Mouse (Mus musculus): ENCODE measurements at regions not wholly inside any gene's neighbourhood (a gene's known extent, or its start where the extent isn't known, plus 50 kb on each side); places are given as distances from the start of the nearest gene placed in this dataset.

- no peak for ATAC-seq (replicated peaks in 1 of 2; ENCODE audit: insufficient read depth in 1 of 2, low FRiP score in 2 of 2, low TSS enrichment in 1 of 2, low read depth in 1 of 2, poor library complexity in 2 of 2, severe bottlenecking in 2 of 2)
Measured at GRCm38 (mm10) chr8:109012655-109013054, 481.2 kb upstream of the Pmfbp1 start.

- ATAC-seq (replicated peaks in 1 of 2; ENCODE audit: insufficient read depth in 1 of 2, low FRiP score in 2 of 2, low TSS enrichment in 1 of 2, low read depth in 1 of 2, poor library complexity in 2 of 2, severe bottlenecking in 2 of 2): no peak
Measured at GRCm38 (mm10) chr8:109013577-109013976, 480.2 kb upstream of the Pmfbp1 start.

GRCm38 (mm10) chr8:109014746-109015145 is 479.1 kb upstream of the Pmfbp1 start:
- ATAC-seq (replicated peaks in 1 of 2; ENCODE audit: insufficient read depth in 1 of 2, low FRiP score in 2 of 2, low TSS enrichment in 1 of 2, low read depth in 1 of 2, poor library complexity in 2 of 2, severe bottlenecking in 2 of 2): peak; percentile 58 to 71; a peak in 1 of 4 replicates

GRCm38 (mm10) chr8:109019565-109019964 is 474.3 kb upstream of the Pmfbp1 start:
- ATAC-seq (replicated peaks in 1 of 2; ENCODE audit: insufficient read depth in 1 of 2, low FRiP score in 2 of 2, low TSS enrichment in 1 of 2, low read depth in 1 of 2, poor library complexity in 2 of 2, severe bottlenecking in 2 of 2): no peak

GRCm38 (mm10) chr8:109020102-109020501 is 473.7 kb upstream of the Pmfbp1 start:
- no peak for ATAC-seq (replicated peaks in 1 of 2; ENCODE audit: insufficient read depth in 1 of 2, low FRiP score in 2 of 2, low TSS enrichment in 1 of 2, low read depth in 1 of 2, poor library complexity in 2 of 2, severe bottlenecking in 2 of 2)

- no peak for ATAC-seq (replicated peaks in 1 of 2; ENCODE audit: insufficient read depth in 1 of 2, low FRiP score in 2 of 2, low TSS enrichment in 1 of 2, low read depth in 1 of 2, poor library complexity in 2 of 2, severe bottlenecking in 2 of 2)
Measured at GRCm38 (mm10) chr8:109027923-109028322, 465.9 kb upstream of the Pmfbp1 start.

- no peak for ATAC-seq (replicated peaks in 1 of 2; ENCODE audit: insufficient read depth in 1 of 2, low FRiP score in 2 of 2, low TSS enrichment in 1 of 2, low read depth in 1 of 2, poor library complexity in 2 of 2, severe bottlenecking in 2 of 2)
Measured at GRCm38 (mm10) chr8:109053608-109054007, 440.2 kb upstream of the Pmfbp1 start.

GRCm38 (mm10) chr8:109059152-109059551 is 434.7 kb upstream of the Pmfbp1 start:
- no peak for ATAC-seq (replicated peaks in 1 of 2; ENCODE audit: insufficient read depth in 1 of 2, low FRiP score in 2 of 2, low TSS enrichment in 1 of 2, low read depth in 1 of 2, poor library complexity in 2 of 2, severe bottlenecking in 2 of 2)

- no peak for ATAC-seq (replicated peaks in 1 of 2; ENCODE audit: insufficient read depth in 1 of 2, low FRiP score in 2 of 2, low TSS enrichment in 1 of 2, low read depth in 1 of 2, poor library complexity in 2 of 2, severe bottlenecking in 2 of 2)
Measured at GRCm38 (mm10) chr8:109062376-109062775, 431.5 kb upstream of the Pmfbp1 start.

- ATAC-seq (replicated peaks in 1 of 2; ENCODE audit: insufficient read depth in 1 of 2, low FRiP score in 2 of 2, low TSS enrichment in 1 of 2, low read depth in 1 of 2, poor library complexity in 2 of 2, severe bottlenecking in 2 of 2): no peak
Measured at GRCm38 (mm10) chr8:109073715-109074114, 420.1 kb upstream of the Pmfbp1 start.

- ATAC-seq (replicated peaks in 1 of 2; ENCODE audit: insufficient read depth in 1 of 2, low FRiP score in 2 of 2, low TSS enrichment in 1 of 2, low read depth in 1 of 2, poor library complexity in 2 of 2, severe bottlenecking in 2 of 2): no peak
Measured at GRCm38 (mm10) chr8:109075006-109075405, 418.8 kb upstream of the Pmfbp1 start.

- ATAC-seq (replicated peaks in 1 of 2; ENCODE audit: insufficient read depth in 1 of 2, low FRiP score in 2 of 2, low TSS enrichment in 1 of 2, low read depth in 1 of 2, poor library complexity in 2 of 2, severe bottlenecking in 2 of 2): no peak
Measured at GRCm38 (mm10) chr8:109079223-109079622, 414.6 kb upstream of the Pmfbp1 start.

GRCm38 (mm10) chr8:109081295-109081694 is 412.5 kb upstream of the Pmfbp1 start:
- no peak for ATAC-seq (replicated peaks in 1 of 2; ENCODE audit: insufficient read depth in 1 of 2, low FRiP score in 2 of 2, low TSS enrichment in 1 of 2, low read depth in 1 of 2, poor library complexity in 2 of 2, severe bottlenecking in 2 of 2)

GRCm38 (mm10) chr8:109085134-109085533 is 408.7 kb upstream of the Pmfbp1 start:
- ATAC-seq (replicated peaks in 1 of 2; ENCODE audit: insufficient read depth in 1 of 2, low FRiP score in 2 of 2, low TSS enrichment in 1 of 2, low read depth in 1 of 2, poor library complexity in 2 of 2, severe bottlenecking in 2 of 2): no peak

GRCm38 (mm10) chr8:109087781-109088180 is 406.0 kb upstream of the Pmfbp1 start:
- ATAC-seq (replicated peaks in 1 of 2; ENCODE audit: insufficient read depth in 1 of 2, low FRiP score in 2 of 2, low TSS enrichment in 1 of 2, low read depth in 1 of 2, poor library complexity in 2 of 2, severe bottlenecking in 2 of 2): no peak

GRCm38 (mm10) chr8:109099671-109100070 is 394.2 kb upstream of the Pmfbp1 start:
- no peak for ATAC-seq (replicated peaks in 1 of 2; ENCODE audit: insufficient read depth in 1 of 2, low FRiP score in 2 of 2, low TSS enrichment in 1 of 2, low read depth in 1 of 2, poor library complexity in 2 of 2, severe bottlenecking in 2 of 2)

GRCm38 (mm10) chr8:109101416-109101815 is 392.4 kb upstream of the Pmfbp1 start:
- no peak for ATAC-seq (replicated peaks in 1 of 2; ENCODE audit: insufficient read depth in 1 of 2, low FRiP score in 2 of 2, low TSS enrichment in 1 of 2, low read depth in 1 of 2, poor library complexity in 2 of 2, severe bottlenecking in 2 of 2)

- ATAC-seq (replicated peaks in 1 of 2; ENCODE audit: insufficient read depth in 1 of 2, low FRiP score in 2 of 2, low TSS enrichment in 1 of 2, low read depth in 1 of 2, poor library complexity in 2 of 2, severe bottlenecking in 2 of 2): no peak
Measured at GRCm38 (mm10) chr8:109104798-109105326, 389.0 kb upstream of the Pmfbp1 start.

- no peak for ATAC-seq (replicated peaks in 1 of 2; ENCODE audit: insufficient read depth in 1 of 2, low FRiP score in 2 of 2, low TSS enrichment in 1 of 2, low read depth in 1 of 2, poor library complexity in 2 of 2, severe bottlenecking in 2 of 2)
Measured at GRCm38 (mm10) chr8:109105693-109106092, 388.1 kb upstream of the Pmfbp1 start.

GRCm38 (mm10) chr8:109106971-109107370 is 386.9 kb upstream of the Pmfbp1 start:
- no peak for ATAC-seq (replicated peaks in 1 of 2; ENCODE audit: insufficient read depth in 1 of 2, low FRiP score in 2 of 2, low TSS enrichment in 1 of 2, low read depth in 1 of 2, poor library complexity in 2 of 2, severe bottlenecking in 2 of 2)
